Mouse (Mus musculus) neutrophil, adult 65 days (primary cell): Measurements from ENCODE around the gene Dars. TPM values are rescaled to one million over a fixed set of nuclear protein-coding genes. Genes with fewer than 3 reads are reported as not detected.

Source experiments
- total RNA-seq: library from RNA; stranded (reverse); gene quantifications from 2 replicates; pipeline ENCODE4 v1.2.4, GENCODE M21; 2023

The Dars gene
- 60.7 and 67.9 TPM in 2 replicates for total RNA-seq

DNA sequence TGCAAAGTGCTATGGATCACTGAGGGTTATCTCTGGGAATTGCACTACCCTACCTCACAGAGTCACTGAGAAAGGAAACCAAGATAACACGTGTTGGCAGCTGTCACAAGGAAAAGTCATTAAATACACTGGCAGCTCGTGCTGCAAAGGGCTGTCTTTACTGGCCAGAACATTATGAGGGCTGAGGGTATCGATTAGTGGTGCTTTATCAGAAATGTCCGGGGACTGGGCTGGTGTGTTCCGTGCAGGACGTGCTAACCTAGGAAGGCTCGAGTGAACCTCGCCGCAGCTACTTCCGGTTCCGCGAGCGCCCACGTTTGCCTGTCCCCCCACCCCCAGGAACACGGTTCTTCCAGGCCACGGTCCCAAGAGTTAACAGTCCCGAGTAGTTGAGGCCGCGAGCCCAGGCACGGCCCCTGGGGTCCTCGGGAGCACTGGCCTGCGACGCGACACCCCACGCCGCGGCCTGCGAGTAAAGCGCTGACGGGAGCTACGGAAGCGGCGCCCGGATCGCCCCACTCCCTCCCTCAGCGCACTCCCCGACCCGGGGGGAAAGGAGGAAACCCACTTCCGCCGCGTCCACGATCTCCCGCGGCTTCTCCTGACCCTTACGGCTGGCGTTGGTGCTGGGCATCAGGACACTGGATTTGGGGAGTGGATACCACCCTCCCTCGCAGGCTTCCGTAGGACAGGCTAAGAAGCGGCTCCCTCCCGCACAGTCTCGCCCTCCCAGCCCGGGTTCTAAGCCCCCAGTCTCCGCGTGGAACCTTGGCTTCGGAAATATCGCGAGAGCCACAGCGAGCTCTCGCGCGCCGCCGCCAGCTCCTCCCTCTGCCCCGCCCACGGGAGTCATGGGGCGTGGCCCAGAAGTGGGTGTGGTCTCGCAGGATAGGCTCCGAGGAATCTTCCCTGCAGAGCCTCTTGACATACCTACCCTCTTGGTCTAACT is at the start of gene Dars:
Gene Dars (minus strand): TSS at position 785 of the 949 bp plus-strand sequence.

DNA sequence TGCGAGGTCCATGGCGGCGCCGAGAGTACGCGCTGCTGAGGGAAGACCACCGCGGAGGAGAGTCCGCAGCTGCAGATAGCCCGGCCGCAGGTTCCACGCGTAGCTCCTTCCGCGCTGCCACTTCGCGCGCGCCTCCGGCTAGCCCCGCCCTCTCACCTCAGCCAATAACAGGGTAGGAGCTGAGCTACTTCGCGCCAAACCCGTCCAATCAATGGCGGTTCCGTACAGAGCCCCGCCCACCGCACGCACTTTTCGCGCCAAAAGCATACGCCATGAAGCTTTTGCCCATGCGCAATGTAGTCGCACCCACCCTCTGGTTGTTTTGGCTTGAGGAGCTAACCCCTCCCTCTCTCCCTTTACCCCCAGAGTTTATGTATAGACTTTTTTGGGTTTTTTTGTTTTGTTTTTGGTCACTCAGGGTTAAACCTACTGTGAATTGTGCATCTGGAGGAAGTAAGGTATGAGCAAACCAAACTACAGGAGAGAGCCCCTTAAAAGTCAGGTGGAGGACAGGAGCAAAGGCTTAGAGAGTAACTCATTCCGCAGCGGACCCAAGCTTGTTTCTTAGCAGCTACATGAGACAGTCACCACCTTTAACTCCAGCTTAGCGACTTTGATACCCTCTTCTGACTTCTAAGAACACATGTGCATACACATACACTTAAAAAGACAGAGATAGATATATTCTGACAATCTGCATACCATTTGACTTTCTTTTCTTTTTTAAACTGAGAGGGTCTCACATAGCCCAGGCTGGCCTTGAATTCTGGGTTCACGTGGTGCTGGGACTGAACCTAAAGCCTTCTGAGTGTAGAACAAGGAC is 57.4 kb downstream of the Dars start, which contains the start of gene Mcm6:
Gene Mcm6 (minus strand): TSS at position 111 of the 823 bp plus-strand sequence.

DNA sequence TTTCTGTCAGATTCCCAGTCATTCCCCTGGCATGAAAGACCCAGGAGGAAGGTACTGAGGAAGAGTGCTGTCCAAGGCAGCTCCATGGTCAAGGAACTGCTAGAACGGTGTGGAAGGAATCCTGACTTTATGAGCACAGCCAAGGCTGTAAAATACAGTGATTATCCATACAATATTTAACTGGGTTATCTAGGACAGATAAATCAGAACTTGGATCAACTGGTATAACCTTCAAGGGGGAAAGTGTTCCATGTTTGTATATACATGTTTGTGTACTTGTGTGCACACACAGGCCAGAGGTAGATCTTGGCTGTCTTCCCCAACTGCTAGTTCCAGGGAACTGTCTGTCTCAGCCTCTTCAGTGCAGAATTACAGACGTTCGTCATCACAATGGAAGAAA is 89.0 kb downstream of the Dars start, which contains the start of gene Lct:
Gene Lct (minus strand): TSS at position 101 of the 400 bp plus-strand sequence.

Other genes with a start within 250 kb of the Dars start
- 97.0 and 104 TPM in 2 replicates for gene Ubxn4, start 173.4 kb downstream of the Dars start, total RNA-seq
- 8.3 and 9.3 TPM in 2 replicates for gene Lct, start 89.0 kb downstream of the Dars start, total RNA-seq
- 75.8 and 88.3 TPM in 2 replicates for gene Mcm6, start 57.7 kb downstream of the Dars start, total RNA-seq
- 649 and 674 TPM in 2 replicates for gene Cxcr4, start 174.9 kb upstream of the Dars start, total RNA-seq